Mouse (Mus musculus) skeletal muscle tissue, adult 2 months (tissue): Measurements from ENCODE around the gene Plod1.
"Not testable (repeated sequence)": the region's sequence is repeated elsewhere in the genome, so short reads cannot be mapped to it uniquely, and the experiment has no call there.

Experiments
- DNase-seq: peaks from one replicate; pipeline ENCODE4 v3.0.0-alpha.2; 2012; ENCODE audit warnings: low read depth, low spot score

Gene Plod1

DNA sequence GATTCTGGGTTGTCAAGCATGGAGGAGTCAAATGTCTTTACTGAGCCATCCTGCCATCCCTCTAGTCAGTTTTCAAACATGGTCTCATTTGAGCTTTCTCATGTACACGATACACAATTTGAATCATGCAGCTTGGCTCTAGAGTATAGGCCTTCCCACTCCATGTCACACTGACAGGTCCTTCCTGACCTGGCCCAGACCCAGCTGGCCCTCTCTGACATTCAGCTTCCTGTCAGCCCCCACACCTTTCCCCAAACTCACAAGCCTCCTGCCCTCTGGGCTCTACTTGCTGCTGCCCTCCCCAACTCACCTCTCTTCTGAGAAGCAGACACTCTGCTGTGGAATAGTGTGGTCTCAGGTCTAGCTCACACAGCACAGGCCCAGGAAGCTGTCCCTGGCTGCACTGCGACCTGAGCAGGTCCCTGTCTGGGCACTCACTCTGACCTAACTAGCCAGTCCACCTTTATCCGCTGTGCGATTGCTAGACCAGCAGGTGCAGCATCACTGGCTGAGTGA, 40.7 kb downstream of the Plod1 start:
- no peak for DNase-seq

GRCm38 (mm10) chr4:147890341-147890740, 46.2 kb downstream of the Plod1 start:
- DNase-seq, result no peak

DNA sequence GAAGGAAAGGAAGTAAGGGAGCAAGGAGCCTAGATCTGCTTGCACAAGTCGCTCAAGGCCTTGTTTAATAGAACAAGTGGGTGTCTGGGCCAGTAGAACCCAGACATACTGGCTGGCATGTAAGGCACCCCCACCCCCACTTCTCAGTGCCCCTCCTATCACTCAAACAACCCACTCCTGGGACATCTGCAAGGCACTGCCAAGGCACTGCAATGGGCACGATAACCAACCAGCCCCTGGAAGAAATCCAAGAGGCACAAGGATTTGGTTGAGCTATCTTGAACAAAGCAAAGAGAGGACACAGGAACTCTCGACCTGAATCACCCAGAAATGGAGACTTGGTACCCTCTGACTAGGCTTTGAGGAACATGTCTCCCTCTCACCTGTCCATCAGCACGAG, 48.3 kb downstream of the Plod1 start:
- DNase-seq, result no peak

- DNase-seq, result no peak
Observed at GRCm38 (mm10) chr4:147887277-147887676, 49.3 kb downstream of the Plod1 start.

DNA sequence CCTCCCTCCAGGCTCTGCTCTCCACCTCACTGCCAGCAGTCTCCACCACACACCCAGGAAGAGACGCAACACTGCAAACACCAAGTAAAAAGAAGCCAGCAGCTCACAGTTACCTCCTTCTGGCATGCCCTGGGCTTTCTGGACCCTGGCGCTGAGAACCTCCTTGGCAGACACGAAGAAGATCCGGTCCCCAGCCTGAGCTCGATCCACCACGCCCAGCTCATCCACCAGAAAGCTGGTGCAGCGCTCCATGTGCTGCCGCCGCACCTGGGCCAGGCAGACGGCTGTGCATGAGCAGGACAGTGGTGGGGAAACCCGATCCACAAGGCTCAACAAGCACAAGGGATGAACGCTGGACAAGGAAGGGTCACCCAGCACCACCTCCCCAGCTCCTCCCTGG, 50.4 kb downstream of the Plod1 start:
- no peak for DNase-seq

GRCm38 (mm10) chr4:147884138-147884537, 52.4 kb downstream of the Plod1 start:
- DNase-seq, result no peak

GRCm38 (mm10) chr4:147883041-147883440, 53.5 kb downstream of the Plod1 start:
- no peak for DNase-seq

DNA sequence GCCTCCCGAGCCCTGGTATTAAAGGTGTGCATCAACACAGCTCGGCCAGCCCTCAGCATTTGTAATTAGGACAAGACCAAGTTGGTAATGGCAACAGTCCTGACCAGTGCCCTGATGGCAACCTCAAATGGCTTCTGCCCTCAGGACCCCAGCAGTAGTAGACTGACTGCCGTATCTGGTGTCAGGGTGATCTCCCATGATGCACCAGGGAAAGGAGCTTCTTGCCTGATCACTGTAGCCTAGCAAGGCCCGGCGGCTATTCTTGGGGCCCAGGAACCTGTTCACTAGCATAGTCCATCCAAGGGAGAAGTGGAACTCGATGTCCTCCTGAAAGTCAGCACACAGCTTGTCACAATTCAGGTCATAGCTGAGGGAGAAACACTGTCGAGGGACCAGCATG, 54.8 kb downstream of the Plod1 start:
- DNase-seq, result no peak

DNA sequence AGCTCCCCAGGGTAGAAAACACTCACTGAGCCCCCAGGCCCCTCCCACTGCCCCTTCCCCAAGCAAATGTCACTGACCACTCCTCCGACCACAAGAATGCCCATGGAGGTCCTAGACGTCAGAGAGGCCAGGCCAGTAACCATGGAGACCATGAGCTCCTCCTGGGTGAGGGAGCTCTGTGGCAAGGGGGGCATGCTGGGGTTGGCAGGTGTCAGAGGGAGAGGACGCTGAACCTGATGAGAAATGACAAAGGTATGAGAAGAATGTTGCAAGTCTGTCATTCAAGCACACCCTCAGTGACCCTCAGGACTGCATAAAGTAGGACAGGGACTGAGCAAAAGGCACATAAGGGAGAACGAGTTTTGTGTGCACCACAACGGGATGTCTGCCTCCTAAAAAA, 56.7 kb downstream of the Plod1 start:
- no peak for DNase-seq

DNA sequence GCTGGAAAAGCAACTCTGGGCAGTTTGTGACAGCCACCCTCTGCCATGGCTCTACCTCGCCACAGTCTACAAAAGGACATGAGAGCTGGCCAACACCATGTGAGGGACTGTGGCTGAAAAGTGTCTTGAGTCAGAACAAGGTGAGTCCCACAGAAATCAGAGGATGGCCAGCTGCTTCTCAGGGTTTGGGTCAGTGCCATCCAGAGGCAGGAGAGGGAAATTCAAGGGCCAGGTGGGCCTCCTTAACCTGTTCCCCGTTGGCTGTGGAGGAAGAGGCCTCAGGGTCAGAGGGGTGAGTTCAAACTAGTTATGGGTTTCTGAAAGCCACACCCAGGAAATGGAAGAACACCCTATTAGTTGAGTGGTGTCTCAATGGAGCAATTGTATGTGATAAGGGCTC, 57.1 kb downstream of the Plod1 start:
- DNase-seq, result no peak

DNA sequence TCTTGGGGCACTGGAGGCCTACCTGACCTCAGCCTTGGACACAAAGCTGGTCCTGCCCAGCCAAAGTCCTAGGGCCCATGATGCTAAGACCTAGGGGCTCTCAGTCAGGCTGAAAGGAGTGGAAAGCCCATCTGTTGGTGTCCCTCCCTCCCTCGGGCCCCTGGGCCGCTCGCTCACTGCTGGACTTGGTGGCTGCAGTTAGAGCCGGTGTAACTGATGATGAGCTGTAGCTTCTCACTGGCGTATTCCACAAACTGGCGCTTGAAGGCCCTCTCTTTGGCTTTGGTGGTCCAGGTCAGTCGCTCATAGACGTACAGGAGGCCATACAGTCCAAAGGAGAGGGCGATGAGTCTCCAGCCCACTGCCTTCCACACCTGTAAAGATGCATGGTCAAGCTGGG, 58.0 kb downstream of the Plod1 start:
- no peak for DNase-seq

DNA sequence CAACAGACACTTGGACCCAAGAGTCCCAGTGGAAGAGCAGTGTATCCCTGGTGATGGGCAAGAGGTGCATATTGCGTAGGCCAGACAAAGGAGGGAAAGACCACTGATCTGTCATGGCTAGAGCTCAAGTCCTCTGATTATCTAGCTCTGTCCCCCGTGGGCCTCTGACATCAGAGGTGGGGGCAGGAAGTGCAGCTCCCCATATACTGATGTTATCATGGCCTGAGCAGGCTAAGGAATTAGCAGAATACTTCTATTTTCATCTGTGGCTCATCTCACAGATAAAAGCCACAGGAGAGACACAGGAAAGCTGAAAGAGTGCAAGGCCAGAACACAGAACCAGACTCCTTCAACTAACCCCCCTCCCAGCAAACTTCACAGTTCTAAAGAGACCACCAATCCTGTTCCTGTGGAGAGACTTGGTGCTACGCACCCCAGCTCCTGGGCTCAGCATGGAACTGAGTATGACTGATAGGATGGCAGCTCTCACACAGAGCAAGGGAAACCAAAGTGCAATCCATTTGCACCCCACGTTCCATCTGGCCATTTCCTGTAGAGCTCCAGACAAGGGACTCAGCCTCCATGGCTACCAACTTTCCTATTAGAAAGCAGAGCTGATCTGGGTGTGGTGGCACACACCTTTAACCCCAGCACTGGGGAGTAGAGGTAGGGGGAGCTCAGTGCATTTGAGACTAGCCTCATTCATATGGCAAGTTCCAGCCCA, 60.6 kb downstream of the Plod1 start:
- DNase-seq, result no peak

DNA sequence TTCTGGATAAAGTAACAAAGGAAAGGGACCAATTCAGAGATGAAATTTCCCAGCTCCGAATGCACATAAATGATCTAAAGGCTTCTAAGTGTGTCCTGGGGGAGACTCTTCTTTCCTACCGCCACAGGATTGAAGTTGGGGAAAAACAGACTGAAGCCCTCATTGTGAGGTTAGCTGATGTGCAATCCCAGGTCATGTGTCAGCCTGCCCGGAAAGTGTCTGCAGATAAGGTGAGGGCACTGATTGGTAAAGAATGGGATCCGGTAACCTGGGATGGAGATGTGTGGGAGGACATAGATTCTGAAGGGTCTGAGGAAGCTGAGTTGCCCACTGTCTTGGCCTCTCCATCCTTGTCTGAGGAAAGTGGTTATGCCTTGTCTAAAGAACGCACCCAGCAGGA, 67.3 kb downstream of the Plod1 start:
- no peak for DNase-seq

DNA sequence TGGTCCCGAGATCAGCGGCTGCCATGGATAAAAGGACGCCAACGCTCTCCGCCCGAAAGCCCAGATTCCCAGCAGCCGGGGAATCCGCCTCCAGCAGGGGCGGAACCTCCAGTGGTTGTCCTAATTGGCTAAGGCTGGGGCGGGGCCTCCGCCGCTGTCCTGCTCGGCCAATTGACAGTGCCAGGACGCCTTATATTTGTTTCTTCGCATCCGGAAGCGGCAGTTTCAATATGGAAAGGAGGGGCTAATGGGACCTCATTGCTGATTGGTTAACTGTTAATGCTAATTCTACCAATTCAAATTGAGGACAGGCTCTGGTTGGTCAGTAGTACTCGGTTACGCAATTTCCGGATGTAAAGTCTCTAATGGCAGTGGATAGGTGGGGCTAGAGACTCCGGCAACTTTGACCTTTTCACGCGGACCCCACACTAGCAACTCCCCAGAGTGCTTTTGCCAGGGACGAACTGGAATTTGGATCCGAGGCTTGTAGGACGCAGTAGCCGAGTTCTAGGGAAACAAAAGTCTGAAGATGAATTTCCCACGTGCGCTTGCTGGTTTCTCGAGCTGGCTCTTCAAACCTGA, 68.0 kb downstream of the Plod1 start, which contains the start of the genes Miip and Fv1:
Gene Miip, minus strand, starts transcription at position 367 of the 582 bp plus-strand sequence.
Gene Fv1, plus strand, starts transcription at position 530 of the 582 bp plus-strand sequence.
- DNase-seq, result peak; percentile 97

- no peak for DNase-seq
Observed at GRCm38 (mm10) chr4:147867563-147868449, 68.8 kb downstream of the Plod1 start.

DNA sequence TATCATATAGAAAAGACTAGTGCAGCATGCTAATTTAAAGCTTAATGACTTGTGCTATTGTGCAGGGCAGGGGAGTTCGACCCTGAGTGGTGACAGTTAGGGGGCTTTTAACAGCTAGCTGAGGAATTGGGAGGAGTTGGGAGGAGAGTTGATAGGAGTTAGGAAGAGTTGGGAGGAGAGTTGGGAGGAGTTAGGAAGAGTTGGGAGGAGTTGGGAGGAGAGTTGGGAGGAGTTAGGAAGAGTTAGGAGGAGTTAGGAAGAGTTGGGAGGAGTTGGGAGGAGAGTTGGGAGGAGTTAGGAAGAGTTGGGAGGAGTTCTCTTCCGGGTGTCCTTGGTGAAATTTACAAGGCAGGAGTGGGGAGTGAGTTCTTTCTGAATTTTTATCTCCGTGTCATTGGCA, 69.8 kb downstream of the Plod1 start:
- not testable (repeated sequence) for DNase-seq

DNA sequence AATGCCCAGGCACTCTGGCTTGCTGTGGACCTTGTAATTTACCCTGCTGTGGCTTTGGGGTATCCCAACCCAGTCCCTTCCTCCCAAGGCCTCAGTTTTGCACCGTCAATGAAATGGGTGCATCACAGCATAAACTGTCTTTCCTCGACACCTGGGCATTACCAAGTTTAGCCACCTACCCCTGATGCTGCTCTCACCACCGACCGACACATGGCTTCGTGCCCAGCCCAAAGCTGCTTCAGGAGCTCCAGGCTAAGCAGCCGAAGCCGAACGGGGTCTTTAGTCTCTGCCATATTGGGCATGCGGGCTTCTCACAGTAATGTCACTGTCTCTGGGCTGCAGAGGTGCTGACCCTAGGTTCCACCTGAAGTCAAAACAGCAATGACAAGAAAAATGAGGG, 70.5 kb downstream of the Plod1 start:
- no peak for DNase-seq

DNA sequence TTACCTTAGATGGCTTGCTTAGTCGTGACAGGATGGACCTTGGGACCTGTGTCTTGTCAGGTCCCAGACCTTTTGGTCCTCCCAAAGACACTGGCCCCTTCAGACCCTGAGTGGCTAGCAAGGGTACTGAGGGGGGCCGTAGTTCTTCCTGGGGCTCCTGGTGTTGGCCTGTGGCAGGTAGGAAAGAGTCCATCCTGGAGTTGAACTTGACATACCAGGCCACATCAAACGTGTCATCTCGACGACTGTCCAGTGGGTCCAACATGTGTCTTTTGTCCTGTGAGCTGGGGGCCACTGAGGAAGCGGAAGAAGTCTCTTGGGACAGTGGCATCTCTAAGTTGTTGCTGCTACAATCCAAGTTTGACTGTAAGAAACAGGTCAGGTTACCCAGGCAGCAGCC, 70.9 kb downstream of the Plod1 start:
- DNase-seq, result no peak

DNA sequence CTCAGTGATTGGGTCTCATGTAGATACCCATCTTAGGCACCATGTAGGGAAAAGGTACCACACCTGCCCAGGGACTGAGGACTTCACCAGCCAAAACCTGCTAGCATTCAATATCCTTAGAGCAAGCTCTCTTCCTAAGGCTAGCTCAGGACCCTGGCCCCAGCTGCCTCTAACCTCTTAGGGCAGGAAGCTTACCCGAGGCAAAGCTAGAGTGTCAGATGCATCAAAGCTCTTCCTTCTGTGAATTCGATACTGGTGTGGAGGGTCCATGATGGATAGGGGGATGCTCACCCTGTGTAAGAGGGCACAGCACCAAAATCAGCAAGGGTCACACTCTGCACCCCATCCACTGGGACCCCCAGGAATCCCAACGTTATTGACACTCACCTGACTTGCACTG, 74.5 kb downstream of the Plod1 start:
- DNase-seq, result no peak
